Mouse (Mus musculus) lung, postnatal 4 days (tissue): ENCODE data around the gene Olfr646.

Experiments
- DNase-seq, 2 experiments: peaks; one replicate each; pipeline ENCODE4 v3.0.0; 2021

Gene Olfr646

GRCm38 (mm10) chr7:104104757-104104972 is at the start of gene Olfr646:
TSS of gene Olfr646 (plus strand) at chr7:104104873.
- DNase-seq = no peak

- DNase-seq = no peak
These were observed 45.5 kb upstream of the Olfr646 start for GRCm38 (mm10) chr7:104059215-104059614.

- DNase-seq = no peak
These were observed 43.3 kb upstream of the Olfr646 start, which contains the start of gene 4930516K23Rik for GRCm38 (mm10) chr7:104061345-104061744. TSS of gene 4930516K23Rik (minus strand) at chr7:104061445.

- no peak for DNase-seq
These were observed 32.9 kb upstream of the Olfr646 start, which contains the start of gene Olfr644 for GRCm38 (mm10) chr7:104071769-104072168. TSS of gene Olfr644 (minus strand) at chr7:104071869.

GRCm38 (mm10) chr7:104085365-104085764 is 19.3 kb upstream of the Olfr646 start, which contains the start of gene Olfr645:
TSS of gene Olfr645 (minus strand) at chr7:104085465.
- DNase-seq = no peak

- DNase-seq = no peak
These were observed 538 bp upstream of the Olfr646 start for GRCm38 (mm10) chr7:104103913-104104756.

GRCm38 (mm10) chr7:104129726-104130125 is 25.1 kb downstream of the Olfr646 start, which contains the start of gene Ubqln5:
TSS of gene Ubqln5 (minus strand) at chr7:104129826.
- DNase-seq = no peak

- no peak for DNase-seq
These were observed 32.6 kb downstream of the Olfr646 start, which contains the start of gene Olfr643 for GRCm38 (mm10) chr7:104137305-104137704. TSS of gene Olfr643 (minus strand) at chr7:104137405.

- DNase-seq = no peak
These were observed 38.5 kb downstream of the Olfr646 start, which contains the start of gene Ubqln3 for GRCm38 (mm10) chr7:104143179-104143578. TSS of gene Ubqln3 (minus strand) at chr7:104143279.

- no peak for DNase-seq
These were observed 45.8 kb downstream of the Olfr646 start, which contains the start of gene Ubqlnl for GRCm38 (mm10) chr7:104150456-104150855. TSS of gene Ubqlnl (minus strand) at chr7:104150556.
